Mouse (Mus musculus) liver, adult 2 months (tissue): ENCODE measurements around the gene Gm9922. TPM values are rescaled to one million over a fixed set of nuclear protein-coding genes. Genes with fewer than 3 reads are reported as not detected.
A peak's percentile ranks its signal among the peaks of the same experiment; 100 is the strongest.

Source experiments
- DNase-seq: peaks from one replicate; pipeline ENCODE4 v3.0.0-alpha.2; 2011; ENCODE audit warnings: low read depth, low spot score; ENCODE audit errors: extremely low read depth
- H3K27ac ChIP-seq: fragments of 200-500 bp; replicated peaks from 2 replicates; pipeline ENCODE4 v1.5.1; 2012; ENCODE audit warnings: low read depth, mild to moderate bottlenecking, control low read depth, inconsistent platforms, low read length; ENCODE audit not compliant: insufficient read depth
- H3K27me3 ChIP-seq: fragments of 200-500 bp; 2 replicates; pipeline ENCODE4 v1.6.1; 2012; ENCODE audit warnings: mild to moderate bottlenecking, moderate library complexity, low read length, inconsistent platforms; ENCODE audit not compliant: control insufficient read depth, insufficient read depth
- H3K36me3 ChIP-seq: fragments of 200-500 bp; 2 replicates; pipeline ENCODE4 v1.6.1; 2012; ENCODE audit warnings: low read length, inconsistent platforms; ENCODE audit not compliant: control insufficient read depth, insufficient read depth
- H3K4me1 ChIP-seq: fragments of 200-500 bp; 2 replicates; pipeline ENCODE4 v1.6.1; 2011; ENCODE audit warnings: low read length; ENCODE audit not compliant: control insufficient read depth, insufficient read depth
- H3K4me3 ChIP-seq: fragments of 200-500 bp; 2 replicates; pipeline ENCODE4 v1.5.1; 2011; ENCODE audit warnings: low read depth, mild to moderate bottlenecking, control low read depth, low read length, moderate library complexity; ENCODE audit not compliant: insufficient read depth
- H3K79me2 ChIP-seq: fragments of 200-500 bp; 2 replicates; pipeline ENCODE4 v1.6.1; 2012; ENCODE audit warnings: inconsistent platforms, mild to moderate bottlenecking, low read length, moderate library complexity; ENCODE audit not compliant: control insufficient read depth, insufficient read depth
- H3K9ac ChIP-seq: fragments of 200-500 bp; 2 replicates; pipeline ENCODE4 v1.6.1; 2012; ENCODE audit warnings: low read depth, mild to moderate bottlenecking, control low read depth, inconsistent platforms, low read length
- CTCF ChIP-seq: fragments of 200-500 bp; IDR thresholded peaks from 2 replicates; pipeline ENCODE4 v1.5.1; 2011; ENCODE audit warnings: low read depth, low read length, control low read depth
- POLR2A ChIP-seq: fragments of 200-500 bp; IDR thresholded peaks from 2 replicates; pipeline ENCODE4 v1.6.1; 2011; ENCODE audit warnings: low read length, control low read depth; ENCODE audit not compliant: insufficient read depth; ENCODE audit errors: extremely low read depth
- WGBS: fragments of 180-500 bp; shearing (Covaris S2); methylation state at CpG from one replicate; pipeline ENCODE4 v1.1.7; 2018; 5-methylcytosine and 5-hydroxymethylcytosine counted together
- polyA plus RNA-seq: library from polyadenylated mRNA; depleted of rRNA; stranded (reverse); fragments of >200 nt; gene quantifications from 2 replicates; pipeline ENCODE4 v1.2.3, GENCODE M21; 2012; rRNA removed
- total RNA-seq: library from RNA; depleted of rRNA; stranded (reverse); fragments of >200 nt; gene quantifications from 2 replicates; pipeline ENCODE4 v1.2.3, GENCODE M21; 2014; rRNA removed

Gm9922 gene
- total RNA-seq (not detected in 2 replicates), polyA plus RNA-seq (not detected in 2 replicates)

- peak; percentile 66 for DNase-seq
- H3K27me3 ChIP-seq: peaks cover 13% of the 10 kb centered on the region
Measured at GRCm38 (mm10) chr14:101729237-101729971, at the start of gene Gm9922, which contains the start of gene Lmo7. Gene Gm9922 (minus strand): TSS chr14:101729814. Gene Lmo7 (plus strand): TSS chr14:101729957.

GRCm38 (mm10) chr14:101778426-101778825 lies 48.8 kb upstream of the Gm9922 start:
- DNase-seq: no peak
- TF ChIP-seq POLR2A (no peak), CTCF (no peak)
- no peak overlapping the region for H3K9ac ChIP-seq
- no peaks in the 10 kb centered on the region for H3K4me1 ChIP-seq
- H3K36me3 ChIP-seq: no peaks in the 10 kb centered on the region
- no peaks in the 10 kb centered on the region for H3K27me3 ChIP-seq
- H3K27ac ChIP-seq: no peak overlapping the region
- no peaks in the 10 kb centered on the region for H3K79me2 ChIP-seq
- no peak overlapping the region for H3K4me3 ChIP-seq
- 92% methylated on average over 3 of the region's 3 CpGs for WGBS

More at GRCm38 (mm10) chr14:101729237-101729971, at the start of gene Gm9922, which contains the start of gene Lmo7:
- H3K4me3 ChIP-seq: peak within 1 kb of the TSS; percentile 75
- H3K4me1 ChIP-seq: no peaks in the 10 kb centered on the region
- peak within 1 kb of the TSS; percentile 29 for H3K9ac ChIP-seq
- H3K79me2 ChIP-seq: no peaks in the 10 kb centered on the region
- WGBS: under 1% methylated on average over 51 of the region's 51 CpGs
- H3K27ac ChIP-seq: no peak within 1 kb of the TSS
- TF ChIP-seq CTCF (no peak), POLR2A (no peak)
- H3K36me3 ChIP-seq: no peaks in the 10 kb centered on the region

- H3K4me3 ChIP-seq: no peak overlapping the region
- H3K27ac ChIP-seq: no peak overlapping the region
- H3K36me3 ChIP-seq: no peaks in the 10 kb centered on the region
- peaks cover under 1% of the 10 kb centered on the region; the same call in 1 of the 2 replicates for H3K4me1 ChIP-seq
- no peak for DNase-seq
- no peak overlapping the region for H3K9ac ChIP-seq
- TF ChIP-seq POLR2A (no peak), CTCF (no peak)
- WGBS: 63% methylated on average over 3 of the region's 3 CpGs
- H3K27me3 ChIP-seq: no peaks in the 10 kb centered on the region
- no peaks in the 10 kb centered on the region for H3K79me2 ChIP-seq
Measured at GRCm38 (mm10) chr14:101777129-101777493, 47.5 kb upstream of the Gm9922 start.

- 51% methylated on average over 4 of the region's 4 CpGs for WGBS
- peaks cover 3% of the 10 kb centered on the region; the same call in 1 of the 2 replicates for H3K4me1 ChIP-seq
- H3K36me3 ChIP-seq: no peaks in the 10 kb centered on the region
- H3K27ac ChIP-seq: no peak overlapping the region
- DNase-seq: no peak
- H3K27me3 ChIP-seq: no peaks in the 10 kb centered on the region
- H3K9ac ChIP-seq: no peak overlapping the region
- H3K79me2 ChIP-seq: no peaks in the 10 kb centered on the region
- H3K4me3 ChIP-seq: no peak overlapping the region
- TF ChIP-seq CTCF (no peak), POLR2A (no peak)
Measured at GRCm38 (mm10) chr14:101776296-101777128, 46.9 kb upstream of the Gm9922 start.

- no peak overlapping the region for H3K4me3 ChIP-seq
- H3K4me1 ChIP-seq: peaks cover 3% of the 10 kb centered on the region; the same call in 1 of the 2 replicates
- no peak overlapping the region for H3K9ac ChIP-seq
- no peaks in the 10 kb centered on the region for H3K36me3 ChIP-seq
- H3K79me2 ChIP-seq: no peaks in the 10 kb centered on the region
- no peak overlapping the region for H3K27ac ChIP-seq
- DNase-seq: peak; percentile 26
- no peaks in the 10 kb centered on the region for H3K27me3 ChIP-seq
- 36% methylated on average over 4 of the region's 4 CpGs for WGBS
- TF ChIP-seq POLR2A: no peak
- TF ChIP-seq CTCF: peak; percentile 66
Measured at GRCm38 (mm10) chr14:101774631-101775030, 45.0 kb upstream of the Gm9922 start.
